Mouse (Mus musculus) lung, adult 2 months (tissue): ENCODE data around the gene Sema5b.

Experiments used
- CTCF ChIP-seq: fragments of 200-500 bp; IDR thresholded peaks from 2 replicates; pipeline ENCODE4 v1.5.1; 2011; ENCODE audit warnings: mild to moderate bottlenecking, low read length, control low read depth; ENCODE audit not compliant: insufficient read depth
- POLR2A ChIP-seq: fragments of 200-500 bp; IDR thresholded peaks from 2 replicates; pipeline ENCODE4 v1.6.1; 2011; ENCODE audit warnings: low read depth, mild to moderate bottlenecking, control low read depth, low read length, borderline replicate concordance; ENCODE audit errors: extremely low read depth

DNA sequence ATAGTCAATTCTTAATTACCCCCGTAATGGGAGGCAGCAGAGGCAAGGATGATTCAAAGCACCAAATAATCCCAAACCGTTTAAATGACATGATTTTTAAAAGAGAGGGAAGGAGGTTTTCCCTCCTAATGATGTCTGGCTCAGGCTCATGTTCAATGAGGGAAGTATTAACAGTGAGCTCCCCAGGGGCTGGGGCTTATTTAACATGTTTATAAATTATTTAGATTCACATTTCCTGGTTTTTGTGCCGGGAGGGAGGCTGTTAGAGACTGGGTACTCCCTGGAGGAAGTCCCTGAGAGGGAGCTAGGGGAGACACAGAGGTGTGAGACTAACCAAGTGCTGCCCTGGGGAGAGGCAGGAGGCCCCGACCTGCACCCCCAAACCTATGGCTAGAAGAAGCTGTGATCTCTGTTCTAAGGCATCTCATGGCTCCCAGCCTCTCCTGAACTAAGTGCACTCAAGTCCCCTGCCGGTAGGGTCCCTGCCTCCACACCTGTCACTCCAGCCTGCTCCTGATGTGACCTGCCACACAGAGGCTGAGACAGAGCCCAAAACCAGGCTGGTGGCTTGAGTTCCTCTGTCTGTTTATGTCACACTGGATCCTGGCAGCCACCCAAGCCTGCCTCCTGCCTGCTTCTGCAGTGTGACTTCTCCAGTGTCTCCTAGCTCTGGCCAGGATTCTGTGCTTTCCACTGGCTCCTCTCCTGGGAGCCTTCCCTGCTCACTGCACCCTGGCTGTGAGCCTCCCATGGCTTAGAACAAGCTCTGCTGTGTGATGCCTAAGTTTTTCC, 51.5 kb downstream of the Sema5b start:
- no peak for TF ChIP-seq CTCF
- TF ChIP-seq POLR2A: no peak
